Mouse (Mus musculus): ENCODE results near the gene Adgrl3.

DNA sequence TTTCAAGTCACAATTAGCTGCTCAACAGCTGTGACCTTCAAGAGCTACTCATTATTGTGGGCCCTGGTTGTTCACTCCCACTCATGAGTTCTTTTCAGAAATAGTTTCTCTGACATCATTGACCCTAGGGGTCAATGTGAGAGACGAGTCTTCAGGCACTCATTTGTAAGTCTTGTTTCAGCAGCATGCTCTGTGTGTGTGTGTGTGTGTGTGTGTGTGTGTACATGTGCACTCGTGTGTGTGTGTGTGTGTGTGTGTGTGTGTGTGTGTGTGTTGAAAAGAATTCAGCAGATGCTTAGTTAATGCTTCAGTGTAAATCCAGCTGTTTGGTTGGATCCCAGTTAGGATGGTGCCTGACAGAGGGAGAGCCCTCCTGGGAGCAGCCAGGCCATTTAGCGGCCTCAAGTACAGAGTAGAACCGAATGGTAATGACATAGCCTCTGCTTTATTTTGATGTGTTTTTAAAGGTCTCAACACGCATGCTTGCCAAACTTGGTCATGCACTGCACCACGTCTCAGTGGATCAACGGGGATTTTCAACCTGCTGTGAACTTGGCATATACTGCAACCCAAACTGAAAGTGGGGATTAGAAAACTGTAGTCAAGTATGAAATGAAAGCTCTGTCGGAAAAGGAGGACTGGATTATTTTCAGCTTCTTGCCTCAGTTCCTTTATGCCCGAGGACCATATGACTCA is 325.6 kb downstream of the Adgrl3 start:
- TF ChIP-seq CTCF (IDR thresholded peaks at IDR 0.05; ENCODE audit: low read depth) (no peak), EP300 (IDR thresholded peaks at IDR 0.05; ENCODE audit: low read depth) (no peak)

Measured in heart, postnatal 0 days (tissue).